Mouse (Mus musculus): Measurements from ENCODE around the gene Sbpl.

DNA sequence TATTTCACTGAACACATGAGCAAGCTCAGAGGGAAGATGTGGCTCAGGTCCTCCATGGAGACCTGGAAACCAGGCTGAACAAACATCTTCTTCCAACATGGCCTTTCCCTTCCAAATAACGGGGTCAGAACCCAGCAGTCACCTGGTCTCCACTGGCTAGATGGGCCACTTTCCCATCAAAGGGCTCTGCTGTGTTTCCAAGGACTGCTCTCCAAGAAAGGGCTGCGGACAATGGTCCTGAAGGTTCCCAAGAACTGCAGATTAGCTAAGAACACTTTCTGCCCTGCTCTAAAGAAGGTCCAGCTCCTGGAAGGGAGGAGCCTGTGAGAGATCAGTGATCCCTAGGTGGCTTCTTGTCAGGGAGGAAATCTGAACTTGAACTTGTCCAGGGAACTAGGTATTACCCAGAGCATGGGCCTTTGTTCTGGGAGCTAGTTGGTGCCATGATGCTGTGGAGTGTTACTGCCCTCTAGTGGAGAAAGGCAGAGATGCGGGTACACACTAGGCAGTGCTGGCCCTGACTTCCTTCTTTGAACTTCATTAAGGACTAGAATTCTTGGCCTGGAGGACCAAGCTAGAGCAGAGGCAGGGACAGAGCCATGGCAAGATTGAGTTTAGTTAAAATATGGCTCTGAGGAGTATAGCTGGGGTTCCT lies 5.1 kb upstream of the Sbpl start:
- no peak for TF ChIP-seq MAFK (IDR thresholded peaks at IDR 0.05; ENCODE audit: insufficient read depth, low read depth, low read length)
- TF ChIP-seq ZNF384 (IDR thresholded peaks at IDR 0.05; ENCODE audit: low read depth, low read length) = no peak
- TF ChIP-seq HCFC1 (IDR thresholded peaks at IDR 0.05; ENCODE audit: borderline replicate concordance, insufficient read depth, low read length) = no peak
- peak; percentile 78; the same call in 1 of the 2 replicates for TF ChIP-seq ZC3H11A (IDR thresholded peaks at IDR 0.05; ENCODE audit: borderline replicate concordance, low read depth, low read length)
- no peak for TF ChIP-seq CHD2 (IDR thresholded peaks at IDR 0.05; ENCODE audit: low read depth, low read length)

Measured in ES-E14 (cell line).